Mouse (Mus musculus): ENCODE measurements at regions not wholly inside any gene's neighbourhood (a gene's known extent, or its start where the extent isn't known, plus 50 kb on each side); places are given as distances from the start of the nearest gene placed in this dataset.

DNA sequence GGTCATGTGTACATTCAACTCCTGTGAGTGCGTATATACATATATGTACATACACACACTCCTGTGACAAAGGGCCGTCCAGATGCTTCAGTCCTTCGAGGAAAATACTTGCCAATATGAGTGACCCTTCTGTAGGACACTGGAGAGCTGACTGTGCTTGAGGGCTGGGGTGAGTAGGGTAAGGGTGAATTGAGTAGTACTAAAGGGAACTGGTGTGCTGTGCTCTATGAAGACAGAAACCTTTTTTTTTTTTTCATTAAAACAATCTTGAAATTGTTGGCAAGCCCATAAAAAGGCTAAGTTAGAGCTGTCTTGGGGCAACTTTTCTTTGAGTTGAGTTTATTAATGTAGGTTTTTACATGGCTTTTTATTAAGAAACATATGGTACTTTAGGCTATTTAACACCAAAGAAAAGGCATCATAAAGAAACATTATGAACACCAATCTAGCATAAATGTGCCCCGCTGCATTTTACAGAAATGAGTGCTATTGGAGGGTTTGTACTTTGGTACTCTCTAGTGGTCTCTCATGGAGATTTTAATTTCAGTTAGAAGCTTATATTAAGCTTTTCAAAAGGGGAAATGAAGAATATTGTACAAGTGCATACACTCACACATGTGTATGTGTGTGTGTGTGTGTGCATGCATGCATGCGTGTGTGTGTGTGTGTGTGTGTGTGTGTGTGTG is 718.5 kb upstream of the 2610301B20Rik start:
- H3K9me3 ChIP-seq, result no peaks in the 10 kb centered on the region
- no peaks in the 10 kb centered on the region for H3K27me3 ChIP-seq
- H3K4me2 ChIP-seq (replicated peaks), result no peak overlapping the region
- H3K4me1 ChIP-seq (replicated peaks), result no peaks in the 10 kb centered on the region
- ATAC-seq, result no peak
- WGBS, result 90% methylated on average over 5 of the region's 5 CpGs
- no peak overlapping the region for H3K27ac ChIP-seq
- no peak overlapping the region for H3K9ac ChIP-seq (replicated peaks)
- H3K36me3 ChIP-seq, result no peaks in the 10 kb centered on the region
- H3K4me3 ChIP-seq (replicated peaks), result no peak overlapping the region

DNA sequence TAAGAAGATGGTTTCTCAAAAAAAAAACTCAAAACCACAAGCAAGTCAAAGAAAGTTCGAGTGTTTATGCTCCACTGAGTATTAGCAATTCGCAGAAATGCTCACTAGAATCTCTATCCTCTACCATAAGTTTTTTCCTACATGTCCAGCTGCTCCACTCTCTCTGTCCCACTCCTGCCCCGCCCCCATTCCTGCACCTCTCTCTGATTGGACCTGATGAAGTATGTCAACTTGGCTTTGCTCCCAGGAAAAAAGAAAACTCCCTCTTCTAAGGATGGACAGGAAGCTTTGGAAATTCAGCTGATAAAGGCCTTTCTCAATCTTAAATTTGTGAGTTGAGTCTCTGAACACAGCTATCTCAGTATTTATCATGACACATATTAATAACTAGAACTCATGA is 684.4 kb upstream of the 2610301B20Rik start:
- Histone ChIP-seq H3K27me3 (no peaks in the 10 kb centered on the region), H3K27ac (no peak overlapping the region), H3K4me1 (replicated peaks) (no peaks in the 10 kb centered on the region), H3K9ac (replicated peaks) (no peak overlapping the region), H3K4me2 (replicated peaks) (no peak overlapping the region), H3K36me3 (no peaks in the 10 kb centered on the region), H3K4me3 (replicated peaks) (no peak overlapping the region), H3K9me3 (no peaks in the 10 kb centered on the region)
- no peak for ATAC-seq
- WGBS, result 79% methylated on average over 3 of the region's 3 CpGs

DNA sequence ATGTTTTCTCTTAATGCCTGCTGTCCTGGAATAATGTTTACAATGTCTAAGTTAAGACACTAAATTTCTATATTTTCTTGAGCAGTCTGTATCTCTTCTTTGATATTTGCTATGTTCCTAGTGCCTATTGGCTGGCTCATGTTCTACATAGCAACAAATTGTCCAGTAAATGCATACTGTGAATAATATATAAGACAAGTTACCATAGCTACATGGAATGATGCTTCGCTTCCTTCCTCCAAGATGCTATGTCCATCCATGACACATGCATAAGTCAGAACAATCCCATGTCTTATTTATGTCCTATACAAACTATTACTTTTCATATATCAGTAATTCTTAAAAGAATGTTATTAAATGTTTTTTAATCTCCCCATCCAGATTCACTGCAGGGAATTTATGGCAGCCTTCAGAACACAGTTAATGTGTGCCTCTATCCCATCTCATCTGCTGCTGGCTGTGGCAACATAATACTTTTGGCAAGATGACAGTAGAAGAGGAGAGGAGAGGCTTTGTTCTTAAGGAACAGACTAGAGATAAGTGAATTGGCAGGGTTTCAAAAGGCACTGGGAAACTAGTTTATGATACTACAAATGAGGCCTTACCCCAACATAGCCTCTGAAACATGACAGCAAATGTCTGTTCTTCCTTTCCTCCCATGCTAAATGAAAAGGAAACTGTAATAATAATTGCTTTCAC is 676.9 kb upstream of the 2610301B20Rik start:
- no peak for ATAC-seq
- 100% methylated on average over 1 of the region's 1 CpGs for WGBS
- Histone ChIP-seq H3K27ac (no peak overlapping the region), H3K27me3 (no peaks in the 10 kb centered on the region), H3K4me3 (replicated peaks) (no peak overlapping the region), H3K4me1 (replicated peaks) (no peaks in the 10 kb centered on the region), H3K4me2 (replicated peaks) (no peak overlapping the region), H3K9ac (replicated peaks) (no peak overlapping the region), H3K9me3 (no peaks in the 10 kb centered on the region), H3K36me3 (no peaks in the 10 kb centered on the region)

DNA sequence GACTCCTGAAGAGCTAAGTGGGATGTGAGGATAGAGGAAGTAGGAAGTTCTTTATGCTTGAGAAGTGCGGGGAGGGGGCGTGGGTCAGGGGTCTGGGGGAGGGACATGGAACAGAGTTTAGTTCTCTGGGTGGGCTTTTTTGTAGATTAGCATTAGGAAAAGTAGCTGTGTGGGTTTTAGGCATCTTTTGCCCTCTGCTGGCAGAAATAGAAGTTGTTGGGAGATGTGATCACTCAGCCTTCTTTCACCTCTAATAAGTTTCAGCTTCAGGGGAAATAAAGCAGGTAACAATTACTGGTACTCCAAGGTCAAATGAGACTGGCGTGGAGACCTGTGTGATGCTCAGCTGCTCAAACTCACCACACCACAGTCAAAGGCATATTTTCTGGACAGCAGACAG is 672.5 kb upstream of the 2610301B20Rik start:
- Histone ChIP-seq H3K27me3 (no peaks in the 10 kb centered on the region), H3K4me3 (replicated peaks) (no peak overlapping the region), H3K27ac (no peak overlapping the region), H3K9me3 (no peaks in the 10 kb centered on the region), H3K36me3 (no peaks in the 10 kb centered on the region), H3K4me2 (replicated peaks) (no peak overlapping the region), H3K4me1 (replicated peaks) (no peaks in the 10 kb centered on the region), H3K9ac (replicated peaks) (no peak overlapping the region)
- 57% methylated on average over 3 of the region's 3 CpGs for WGBS
- ATAC-seq, result 0 out of 2 replicates have a peak, but pooled peaks have one; percentile 45

DNA sequence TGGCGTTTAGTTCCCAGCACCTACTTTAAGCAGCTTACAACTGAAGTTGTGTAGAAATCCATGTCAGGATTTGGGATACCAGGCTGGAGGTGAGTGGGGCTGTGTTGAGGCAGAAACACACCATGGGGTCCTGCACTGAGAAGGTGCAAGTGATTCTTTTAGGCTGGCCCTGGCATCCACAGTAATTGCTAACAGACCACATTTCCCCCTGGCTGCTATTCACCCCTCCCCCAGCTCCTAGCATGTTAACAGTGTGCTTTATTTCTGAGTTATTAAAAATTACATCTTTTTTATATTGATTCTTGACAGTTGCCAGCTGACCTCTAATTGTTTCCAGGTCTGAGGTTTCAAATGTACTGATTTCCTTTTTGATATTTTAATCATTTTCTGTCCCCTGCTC is 670.1 kb upstream of the 2610301B20Rik start:
- H3K27me3 ChIP-seq, result no peaks in the 10 kb centered on the region
- no peak overlapping the region for H3K4me2 ChIP-seq (replicated peaks)
- H3K9me3 ChIP-seq, result no peaks in the 10 kb centered on the region
- no peak overlapping the region for H3K9ac ChIP-seq (replicated peaks)
- no peak overlapping the region for H3K4me3 ChIP-seq (replicated peaks)
- no peak overlapping the region for H3K27ac ChIP-seq
- ATAC-seq, result no peak
- no peaks in the 10 kb centered on the region for H3K36me3 ChIP-seq
- no peaks in the 10 kb centered on the region for H3K4me1 ChIP-seq (replicated peaks)
- 76% methylated on average over 1 of the region's 1 CpGs for WGBS

DNA sequence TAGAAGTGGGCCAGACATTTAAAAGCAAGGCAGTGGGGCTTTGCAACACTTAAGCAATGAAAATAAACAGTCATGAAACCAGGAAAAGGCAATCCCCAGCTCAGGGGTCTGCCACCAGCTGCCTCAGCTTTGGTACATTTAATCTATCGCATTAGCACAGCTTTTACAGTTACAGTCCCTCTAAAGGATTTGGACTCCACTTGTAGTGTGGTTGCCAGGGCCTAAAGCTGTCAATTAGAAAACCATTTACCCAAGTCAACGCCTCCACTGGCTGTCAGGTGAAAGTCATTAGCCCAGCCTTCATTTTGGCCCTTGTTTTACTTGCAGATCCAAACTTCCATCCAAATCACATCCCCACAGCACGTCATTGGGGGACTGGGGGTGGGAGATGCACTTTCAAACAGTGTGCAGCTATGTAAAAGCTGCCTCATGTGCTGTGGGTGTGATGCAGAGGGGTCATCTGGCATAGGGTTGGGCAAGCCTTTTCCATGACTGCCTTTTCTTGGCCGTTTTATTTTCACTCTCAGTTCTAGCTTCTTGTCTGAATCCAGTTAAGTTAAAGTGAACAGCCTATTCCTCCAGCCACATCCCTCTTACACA is 664.9 kb upstream of the 2610301B20Rik start:
- no peak overlapping the region for H3K9ac ChIP-seq (replicated peaks)
- no peak overlapping the region for H3K4me3 ChIP-seq (replicated peaks)
- no peaks in the 10 kb centered on the region for H3K36me3 ChIP-seq
- WGBS, result 73% methylated on average over 4 of the region's 4 CpGs
- ATAC-seq, result no peak
- no peaks in the 10 kb centered on the region for H3K9me3 ChIP-seq
- H3K4me1 ChIP-seq (replicated peaks), result no peaks in the 10 kb centered on the region
- no peak overlapping the region for H3K4me2 ChIP-seq (replicated peaks)
- H3K27ac ChIP-seq, result no peak overlapping the region
- H3K27me3 ChIP-seq, result no peaks in the 10 kb centered on the region

DNA sequence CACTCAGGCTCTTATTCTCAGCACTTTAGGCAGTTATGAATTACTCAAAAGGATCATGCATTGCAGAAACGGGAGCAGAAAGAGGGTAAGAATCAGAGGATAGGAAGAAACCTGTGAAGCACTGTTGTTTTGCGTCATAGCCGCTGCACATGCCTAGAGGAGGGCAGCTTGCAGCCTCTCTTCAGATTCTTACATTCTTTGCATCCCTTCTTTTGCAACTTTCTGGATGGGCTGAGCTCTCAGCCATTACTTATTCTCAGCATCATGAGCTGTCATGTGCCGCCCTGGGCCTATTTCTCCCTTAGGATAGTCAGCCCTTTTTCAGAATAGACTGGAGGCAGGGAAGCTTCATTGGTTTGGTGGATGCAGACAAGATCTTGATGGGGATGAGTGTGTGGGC is 663.0 kb upstream of the 2610301B20Rik start:
- 91% methylated on average over 4 of the region's 4 CpGs for WGBS
- no peaks in the 10 kb centered on the region for H3K9me3 ChIP-seq
- no peaks in the 10 kb centered on the region for H3K36me3 ChIP-seq
- no peaks in the 10 kb centered on the region for H3K27me3 ChIP-seq
- H3K4me1 ChIP-seq (replicated peaks), result no peaks in the 10 kb centered on the region
- no peak overlapping the region for H3K27ac ChIP-seq
- ATAC-seq, result no peak
- no peak overlapping the region for H3K4me3 ChIP-seq (replicated peaks)
- H3K4me2 ChIP-seq (replicated peaks), result no peak overlapping the region
- no peak overlapping the region for H3K9ac ChIP-seq (replicated peaks)

DNA sequence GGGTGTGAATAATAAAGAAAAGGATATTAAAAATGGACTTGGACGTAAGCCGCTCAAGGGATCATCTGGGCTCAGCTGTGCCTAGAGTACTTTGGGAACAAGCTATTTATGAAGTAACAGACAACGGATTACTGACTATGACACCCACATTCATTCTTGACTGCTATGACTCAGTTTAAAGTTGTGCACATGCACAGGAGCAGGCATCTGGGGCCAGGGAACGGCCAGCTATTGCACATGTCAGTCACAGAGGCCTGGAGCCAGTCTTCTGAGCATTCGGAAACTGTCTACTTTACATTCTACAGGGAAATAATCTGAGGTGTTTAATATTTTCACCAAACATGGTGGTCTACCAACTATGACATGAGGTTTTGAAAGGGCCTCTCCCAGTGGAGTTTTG is 639.0 kb upstream of the 2610301B20Rik start:
- no peak overlapping the region for H3K27ac ChIP-seq
- 95% methylated on average over 5 of the region's 5 CpGs for WGBS
- no peaks in the 10 kb centered on the region for H3K36me3 ChIP-seq
- ATAC-seq, result no peak
- no peaks in the 10 kb centered on the region for H3K9me3 ChIP-seq
- H3K9ac ChIP-seq (replicated peaks), result no peak overlapping the region
- no peak overlapping the region for H3K4me3 ChIP-seq (replicated peaks)
- no peak overlapping the region for H3K4me2 ChIP-seq (replicated peaks)
- H3K27me3 ChIP-seq, result no peaks in the 10 kb centered on the region
- H3K4me1 ChIP-seq (replicated peaks), result no peaks in the 10 kb centered on the region

DNA sequence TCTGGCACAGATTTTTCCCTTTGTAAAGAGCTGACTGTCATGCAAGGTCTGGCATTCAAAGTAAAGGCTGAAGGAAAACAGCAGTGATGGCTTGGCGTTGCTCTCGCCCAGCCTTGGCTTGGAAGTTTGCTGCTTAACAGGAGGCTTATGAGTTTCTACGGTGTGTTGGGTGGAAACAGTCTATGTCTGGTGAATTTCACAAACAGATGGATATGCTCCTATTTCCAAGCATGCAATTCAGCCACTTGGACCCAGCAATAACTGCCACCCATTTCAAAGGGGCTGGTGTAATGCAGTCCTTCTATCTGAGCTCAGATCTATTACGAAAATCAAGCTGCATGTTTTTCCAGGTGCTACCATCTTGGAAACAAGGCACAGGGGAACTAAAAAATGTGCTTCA is 632.2 kb upstream of the 2610301B20Rik start:
- H3K9ac ChIP-seq (replicated peaks), result no peak overlapping the region
- H3K27ac ChIP-seq, result no peak overlapping the region
- no peaks in the 10 kb centered on the region for H3K9me3 ChIP-seq
- no peak overlapping the region for H3K4me3 ChIP-seq (replicated peaks)
- WGBS, result 92% methylated on average over 4 of the region's 4 CpGs
- ATAC-seq, result no peak
- H3K36me3 ChIP-seq, result no peaks in the 10 kb centered on the region
- no peaks in the 10 kb centered on the region for H3K4me1 ChIP-seq (replicated peaks)
- no peak overlapping the region for H3K4me2 ChIP-seq (replicated peaks)
- no peaks in the 10 kb centered on the region for H3K27me3 ChIP-seq

DNA sequence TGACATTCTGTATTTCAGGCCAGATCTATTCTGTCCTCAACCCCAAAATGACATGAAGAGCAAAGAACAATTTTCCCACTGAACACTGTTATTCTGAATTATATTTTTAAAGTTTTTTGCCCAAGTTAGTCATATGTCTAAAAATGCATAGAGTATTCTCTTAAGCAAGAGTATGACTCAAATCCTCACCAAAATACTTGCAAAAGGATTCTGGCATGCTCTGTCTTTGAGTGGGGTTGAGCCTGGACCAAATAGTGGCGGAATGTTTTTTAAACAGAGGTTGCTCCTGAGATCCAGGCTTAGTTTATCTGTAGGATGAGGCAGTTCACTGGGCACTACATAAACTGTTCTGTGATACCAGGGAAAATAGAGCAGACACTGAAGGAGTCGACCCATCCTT is 631.4 kb upstream of the 2610301B20Rik start:
- Histone ChIP-seq H3K9ac (replicated peaks) (no peak overlapping the region), H3K4me1 (replicated peaks) (no peaks in the 10 kb centered on the region), H3K9me3 (no peaks in the 10 kb centered on the region), H3K4me2 (replicated peaks) (no peak overlapping the region), H3K4me3 (replicated peaks) (no peak overlapping the region), H3K36me3 (no peaks in the 10 kb centered on the region), H3K27ac (no peak overlapping the region), H3K27me3 (no peaks in the 10 kb centered on the region)
- ATAC-seq, result no peak
- WGBS, result 88% methylated on average over 2 of the region's 2 CpGs

DNA sequence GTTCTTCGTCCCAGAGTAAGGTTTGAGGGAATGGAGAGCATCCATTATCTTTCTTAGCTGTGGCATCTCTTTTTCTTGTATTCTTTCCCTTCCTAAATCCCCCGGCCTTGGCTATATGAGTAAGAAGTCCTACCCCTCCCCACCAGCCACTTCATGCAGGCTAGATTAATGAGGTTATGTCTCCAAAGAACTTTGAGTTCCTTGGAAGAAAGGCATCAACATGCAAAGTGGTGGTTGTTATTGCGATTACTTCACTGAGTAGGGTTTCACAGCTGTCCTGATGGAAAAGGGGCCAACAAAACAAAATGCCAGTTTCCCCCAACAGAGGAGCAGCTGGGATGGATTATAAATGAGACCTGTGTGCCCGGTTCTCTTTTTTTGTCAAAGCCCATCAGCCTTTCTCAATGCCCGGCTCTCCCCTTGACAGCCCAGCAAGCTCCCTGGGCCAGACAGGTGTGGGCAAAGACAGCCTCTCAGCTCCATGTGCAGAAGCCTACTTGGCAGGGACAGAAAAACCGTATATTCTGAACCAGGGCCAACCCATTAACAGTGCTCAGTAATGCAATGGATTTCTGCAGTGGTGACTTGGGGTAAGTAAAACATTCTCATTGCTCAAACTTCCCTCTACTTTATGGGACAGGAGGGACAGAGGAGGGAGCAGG is 620.1 kb upstream of the 2610301B20Rik start:
- Histone ChIP-seq H3K27ac (no peak overlapping the region), H3K27me3 (no peaks in the 10 kb centered on the region), H3K9ac (replicated peaks) (no peak overlapping the region), H3K36me3 (no peaks in the 10 kb centered on the region), H3K4me1 (replicated peaks) (no peaks in the 10 kb centered on the region), H3K4me2 (replicated peaks) (no peak overlapping the region), H3K9me3 (no peaks in the 10 kb centered on the region), H3K4me3 (replicated peaks) (no peak overlapping the region)
- ATAC-seq, result no peak
- WGBS, result 79% methylated on average over 6 of the region's 6 CpGs

DNA sequence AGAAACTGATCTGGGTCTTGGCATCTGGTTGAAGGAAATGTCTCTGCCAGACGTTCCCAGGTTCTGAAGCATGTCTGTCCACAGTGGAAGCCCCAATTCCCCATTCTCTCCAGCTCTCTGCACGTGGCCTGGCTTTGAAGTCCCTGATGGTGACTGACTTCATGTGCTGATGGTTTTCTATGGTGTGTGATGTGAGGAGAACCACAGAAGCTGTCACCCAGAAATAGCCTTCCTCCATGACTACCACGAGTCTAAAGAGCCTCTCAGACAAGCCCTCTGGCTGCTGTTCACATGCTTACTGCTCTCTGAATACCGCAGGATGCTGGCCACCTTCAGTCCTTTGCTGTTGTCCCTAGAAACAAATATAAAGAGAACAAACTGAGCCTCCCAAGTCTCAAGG is 616.8 kb upstream of the 2610301B20Rik start:
- no peaks in the 10 kb centered on the region for H3K4me1 ChIP-seq (replicated peaks)
- H3K4me2 ChIP-seq (replicated peaks), result no peak overlapping the region
- no peak overlapping the region for H3K9ac ChIP-seq (replicated peaks)
- 69% methylated on average over 4 of the region's 4 CpGs for WGBS
- H3K36me3 ChIP-seq, result no peaks in the 10 kb centered on the region
- no peaks in the 10 kb centered on the region for H3K27me3 ChIP-seq
- H3K9me3 ChIP-seq, result no peaks in the 10 kb centered on the region
- no peak overlapping the region for H3K27ac ChIP-seq
- no peak overlapping the region for H3K4me3 ChIP-seq (replicated peaks)
- no peak for ATAC-seq
